Mouse (Mus musculus) myocyte (in vitro differentiated cells): Measurements from ENCODE around the gene Mybpc3.

Experiments
- CEBPB ChIP-seq: IDR thresholded peaks from 2 replicates; pipeline ENCODE4 v1.6.1; 2011; ENCODE audit warnings: mild to moderate bottlenecking, moderate library complexity; ENCODE audit not compliant: poor library complexity, insufficient read depth, severe bottlenecking
- E2F4 ChIP-seq: IDR thresholded peaks from one replicate; pipeline ENCODE4 v1.6.1; 2011; ENCODE audit warnings: mild to moderate bottlenecking, control low read depth, moderate library complexity; ENCODE audit not compliant: insufficient read depth
- MAX ChIP-seq: IDR thresholded peaks from one replicate; pipeline ENCODE4 v1.6.1; 2011; ENCODE audit warnings: low read depth, mild to moderate bottlenecking, control low read depth
- MYOD1 ChIP-seq, 3 experiments: IDR thresholded peaks; one replicate each; pipeline ENCODE4 v1.6.1; 2011; ENCODE audit warnings: control low read depth in 2 of 3, low read depth in 2 of 3, mild to moderate bottlenecking in 2 of 3, moderate library complexity in 1 of 3; ENCODE audit not compliant: insufficient read length in 2 of 3, control insufficient read depth in 1 of 3
- MYOG ChIP-seq, 3 experiments: IDR thresholded peaks; one replicate each; pipeline ENCODE4 v1.6.1; 2011; ENCODE audit warnings: control low read depth in 2 of 3, low read depth in 2 of 3, mild to moderate bottlenecking in 2 of 3; ENCODE audit not compliant: insufficient read length in 2 of 3, control insufficient read depth in 1 of 3, insufficient read depth in 1 of 3
- POLR2A ChIP-seq: IDR thresholded peaks from one replicate; pipeline ENCODE4 v1.6.1; 2011; ENCODE audit warnings: low read depth, mild to moderate bottlenecking, control low read depth, moderate library complexity; ENCODE audit not compliant: insufficient read length
- POLR2AphosphoS2 ChIP-seq: IDR thresholded peaks from one replicate; pipeline ENCODE4 v1.6.1; 2011; ENCODE audit warnings: low read depth, control low read depth; ENCODE audit not compliant: insufficient read length
- SRF ChIP-seq: IDR thresholded peaks from one replicate; pipeline ENCODE4 v1.6.1; 2011; ENCODE audit warnings: low read depth; ENCODE audit not compliant: control insufficient read depth, insufficient read length
- TCF12 ChIP-seq: IDR thresholded peaks from one replicate; pipeline ENCODE4 v1.6.1; 2011; ENCODE audit warnings: mild to moderate bottlenecking, control low read depth; ENCODE audit not compliant: poor library complexity, insufficient read depth, severe bottlenecking
- TCF3 ChIP-seq: IDR thresholded peaks from one replicate; pipeline ENCODE4 v1.6.1; 2011; ENCODE audit warnings: low read depth, control low read depth; ENCODE audit not compliant: insufficient read length
- USF1 ChIP-seq: IDR thresholded peaks from one replicate; pipeline ENCODE4 v1.6.1; 2011; ENCODE audit warnings: low read depth, mild to moderate bottlenecking, control low read depth, moderate library complexity

GRCm38 (mm10) chr2:91086392-91087237 is 31.3 kb upstream of the Mybpc3 start:
- TF ChIP-seq USF1 (no peak), POLR2A (no peak), MAX (no peak), POLR2AphosphoS2 (no peak), TCF12 (no peak), MYOD1 (IDR thresholded peaks at IDR 0.05; ENCODE audit: control insufficient read depth in 1 of 3, insufficient read length in 2 of 3, low read depth in 2 of 3) (no peak), MYOG (IDR thresholded peaks at IDR 0.05; ENCODE audit: control insufficient read depth in 1 of 3, insufficient read depth in 1 of 3, insufficient read length in 2 of 3, low read depth in 2 of 3) (no peak), CEBPB (no peak), E2F4 (no peak), SRF (no peak), TCF3 (no peak)
